Mouse (Mus musculus): ENCODE measurements at regions not wholly inside any gene's neighbourhood (a gene's known extent, or its start where the extent isn't known, plus 50 kb on each side); places are given as distances from the start of the nearest gene placed in this dataset.
"Not testable (repeated sequence)": the region's sequence is repeated elsewhere in the genome, so short reads cannot be mapped to it uniquely, and the experiment has no call there.

DNA sequence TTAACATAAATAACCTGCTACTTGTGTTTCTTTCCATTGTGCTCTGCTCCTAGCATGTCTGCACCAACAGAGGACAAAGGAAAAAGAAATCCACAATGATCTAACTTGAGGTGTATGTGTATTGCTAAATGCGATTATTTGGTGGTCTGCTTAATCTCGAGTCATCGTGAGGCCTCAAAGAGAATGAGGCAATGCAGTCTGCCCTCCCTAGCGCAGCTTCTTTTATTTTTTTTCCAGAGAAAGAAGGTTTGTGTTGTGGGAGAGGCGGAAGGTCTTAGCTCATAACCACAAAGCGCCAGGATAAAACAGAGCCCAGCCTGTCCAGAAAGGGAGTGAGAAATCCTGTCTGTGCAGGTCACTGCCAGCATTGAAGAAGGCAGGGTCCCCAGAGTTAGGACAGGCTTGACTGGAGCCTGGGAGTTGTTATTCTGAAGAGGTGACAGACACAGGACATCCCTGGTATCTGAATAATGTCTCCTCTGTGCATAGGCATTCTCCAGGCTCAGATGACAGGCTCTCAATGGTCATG, 751.3 kb upstream of the Intu start:
- DNase-seq (ENCODE audit: low spot score) = no peak

DNA sequence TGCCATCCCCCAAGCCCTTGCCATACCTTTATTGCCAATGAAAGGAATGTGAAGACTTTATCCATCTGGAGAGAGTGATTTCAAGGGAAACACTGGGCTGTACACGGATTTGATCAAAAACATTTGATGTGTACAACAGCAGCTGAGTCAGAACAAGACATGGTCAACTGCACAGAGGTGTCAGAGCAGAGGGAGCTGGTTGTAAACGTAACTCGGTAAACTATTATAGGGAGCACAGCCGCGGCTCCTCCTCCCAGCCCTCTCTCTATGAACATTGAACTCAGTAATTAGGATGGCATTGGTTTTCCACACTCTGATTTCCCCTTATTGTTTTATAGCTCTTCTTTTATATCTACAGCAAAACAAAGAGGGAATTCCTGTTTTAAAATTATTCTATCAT, 750.8 kb upstream of the Intu start:
- DNase-seq (ENCODE audit: low spot score) = no peak

DNA sequence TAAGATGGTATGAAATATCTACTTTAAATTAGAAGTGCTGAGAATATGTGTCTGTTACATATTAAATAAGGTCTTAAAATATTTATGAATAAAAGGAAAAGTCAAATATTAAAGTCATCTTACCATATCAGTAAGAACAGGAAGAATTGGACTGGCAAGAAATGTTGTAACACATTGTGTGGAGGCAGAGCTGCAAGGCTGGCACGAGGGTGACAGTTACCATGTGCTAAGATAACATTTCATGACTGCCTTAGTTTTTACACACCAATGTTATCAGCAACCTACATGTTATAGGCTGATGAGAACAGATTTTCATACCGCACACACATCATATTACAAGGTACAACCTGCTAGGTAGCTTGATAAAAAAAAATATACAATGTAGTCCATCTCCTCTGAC, 746.2 kb upstream of the Intu start:
- DNase-seq (ENCODE audit: low spot score) = no peak

DNA sequence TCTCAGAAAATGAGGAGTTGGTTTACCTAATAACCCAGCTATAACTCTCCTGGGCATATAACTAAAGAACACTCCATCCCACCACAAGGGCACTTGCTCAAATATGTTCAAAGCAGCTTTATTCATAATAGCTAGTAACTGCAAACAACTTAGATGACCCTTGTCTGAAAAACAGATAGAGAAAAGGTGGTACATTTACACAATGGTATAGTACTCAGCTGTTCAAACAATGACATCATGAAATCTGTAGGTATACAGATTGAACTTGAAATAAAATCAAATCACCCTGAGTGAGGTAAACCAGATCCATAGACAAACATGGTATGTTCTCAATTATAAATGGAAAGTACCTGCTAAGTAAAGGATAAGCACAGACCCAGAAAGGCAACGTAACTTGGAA, 721.5 kb upstream of the Intu start:
- no peak for DNase-seq (ENCODE audit: low spot score)

DNA sequence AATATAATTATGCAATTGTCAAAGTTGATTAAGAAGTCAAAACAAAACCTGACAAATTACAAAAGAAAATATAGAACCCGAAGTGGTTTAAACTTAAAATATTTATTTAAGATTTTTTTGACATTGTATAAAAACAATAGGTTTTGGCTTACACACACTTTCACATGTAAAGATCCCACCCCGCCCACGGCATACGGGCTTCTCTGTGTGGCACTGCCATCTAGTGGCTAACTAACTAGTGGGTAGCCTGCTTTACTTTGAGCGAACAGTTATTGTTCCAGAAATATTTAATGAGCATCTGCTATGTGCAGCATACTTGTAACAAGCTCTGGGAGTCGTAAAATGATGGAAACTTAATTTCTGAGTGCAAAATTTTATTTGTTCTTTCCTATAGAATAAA, 716.3 kb upstream of the Intu start:
- peak; percentile 82 for DNase-seq (ENCODE audit: low spot score)

DNA sequence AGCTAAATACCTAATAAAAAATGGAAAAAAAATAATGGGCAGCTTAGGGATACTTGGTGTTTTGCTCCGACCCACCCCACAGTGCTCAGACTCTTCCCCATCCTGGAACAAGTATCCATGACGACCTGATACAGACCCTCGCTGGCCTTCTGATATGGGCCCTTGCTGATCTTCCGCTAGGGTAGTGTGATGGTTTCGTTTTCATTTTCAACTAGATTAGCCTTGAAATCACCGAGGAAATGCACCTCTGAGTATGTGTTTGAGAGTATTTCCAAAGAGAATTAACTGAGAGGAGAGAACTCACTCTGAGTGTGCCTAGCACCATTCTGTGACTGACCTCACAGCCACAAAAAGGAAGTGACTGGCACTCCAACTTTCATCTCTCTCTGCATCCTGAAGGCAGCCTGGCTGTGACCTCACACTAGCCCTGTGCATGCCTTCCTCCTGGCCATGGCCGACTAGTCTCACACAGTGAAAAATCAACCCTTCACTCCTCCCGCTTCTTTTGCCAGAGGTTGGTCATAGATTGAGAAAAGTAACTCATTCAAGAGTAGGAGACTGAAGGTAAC, 700.5 kb upstream of the Intu start:
- no peak for DNase-seq (ENCODE audit: low spot score)

DNA sequence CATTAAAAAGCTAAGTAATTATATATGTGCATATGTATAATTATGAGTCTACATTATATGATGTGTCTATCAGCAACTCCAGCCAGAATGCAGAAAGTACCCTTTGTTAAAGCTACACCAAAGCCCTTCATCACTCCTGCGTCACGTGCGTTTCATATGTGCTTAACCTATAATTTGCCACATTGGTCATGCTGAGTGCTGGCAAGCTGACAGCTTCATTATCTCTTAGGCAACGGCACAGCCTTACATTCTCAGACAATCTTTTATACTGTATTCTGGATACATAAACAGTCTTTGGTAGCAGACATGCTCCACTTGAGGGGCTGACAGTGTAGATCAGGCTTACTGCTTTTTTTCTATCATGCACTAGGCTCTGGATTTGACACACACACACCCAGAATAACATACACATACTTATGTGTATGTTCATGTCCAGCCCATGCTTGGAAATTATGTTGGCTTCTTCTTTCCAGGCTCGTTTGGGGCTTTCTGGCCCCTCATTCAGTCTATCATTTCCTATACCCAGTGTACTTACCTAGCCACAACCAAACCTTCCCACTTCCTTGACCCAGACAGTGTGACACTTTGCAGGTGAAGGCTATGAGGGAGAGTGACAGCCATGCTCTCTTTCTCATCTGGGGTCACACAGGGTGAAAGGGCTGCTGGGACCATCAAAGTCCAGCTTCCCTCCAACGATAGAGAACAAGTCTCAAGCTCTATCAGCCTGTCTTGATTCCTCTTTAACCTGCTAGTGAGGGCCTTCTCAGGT, 692.5 kb upstream of the Intu start:
- no peak for DNase-seq (ENCODE audit: low spot score)

DNA sequence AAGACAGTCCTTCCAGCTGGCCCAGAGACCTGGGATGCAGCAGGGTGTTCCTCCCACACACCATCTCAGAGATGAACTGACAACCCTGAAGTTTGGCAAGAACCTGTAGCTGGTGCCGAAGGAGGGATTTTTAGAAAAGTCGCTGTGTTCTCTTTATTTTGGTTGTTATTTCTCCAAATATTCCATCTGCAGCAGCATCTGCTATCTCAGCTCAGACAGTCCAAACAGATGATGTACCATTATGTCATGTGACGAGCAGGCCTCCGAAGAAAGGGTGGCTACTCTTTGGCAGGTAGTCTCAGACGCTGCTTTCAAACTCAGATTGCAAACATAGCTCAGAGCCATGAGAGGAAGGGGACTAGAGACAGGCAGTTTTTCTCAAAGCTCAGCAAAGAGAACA, 690.1 kb upstream of the Intu start:
- DNase-seq (ENCODE audit: low spot score) = no peak

DNA sequence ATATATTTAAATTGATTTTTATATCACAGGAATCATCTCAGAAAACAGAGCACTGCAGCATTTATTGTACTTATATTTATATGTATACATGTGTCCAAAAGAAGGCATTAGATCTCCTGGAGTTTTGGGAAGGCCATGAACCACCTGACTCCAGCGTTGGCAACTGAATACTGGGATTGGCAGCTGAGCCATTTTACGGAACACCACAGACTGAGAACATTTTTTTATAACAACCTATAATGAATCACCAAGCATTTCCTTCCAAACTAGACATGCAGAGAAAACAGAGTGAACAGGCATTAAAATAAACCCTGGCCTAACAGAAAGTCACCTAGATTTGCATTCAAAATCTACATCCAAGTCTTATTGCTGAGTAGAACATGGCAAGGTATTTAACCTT, 686.0 kb upstream of the Intu start:
- no peak for DNase-seq (ENCODE audit: low spot score)

DNA sequence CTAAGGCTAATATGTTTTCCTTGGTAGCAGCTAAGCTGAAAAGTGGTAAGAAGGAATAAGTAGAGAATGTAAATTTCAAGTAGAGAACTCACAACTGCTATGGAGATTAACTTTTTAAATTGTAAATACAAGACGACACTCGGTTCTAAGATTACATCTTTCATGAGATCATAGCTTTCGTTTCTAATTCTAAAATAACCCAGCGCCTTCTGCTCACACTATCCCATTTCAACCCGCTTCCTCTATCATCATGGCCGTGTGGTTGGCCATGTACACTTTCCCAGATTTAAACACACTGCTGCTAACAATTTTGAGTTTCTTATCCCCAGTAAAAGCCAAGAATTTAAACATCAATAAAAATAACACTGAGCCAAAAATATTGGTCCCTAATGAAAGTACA, 682.3 kb upstream of the Intu start:
- no peak for DNase-seq (ENCODE audit: low spot score)

DNA sequence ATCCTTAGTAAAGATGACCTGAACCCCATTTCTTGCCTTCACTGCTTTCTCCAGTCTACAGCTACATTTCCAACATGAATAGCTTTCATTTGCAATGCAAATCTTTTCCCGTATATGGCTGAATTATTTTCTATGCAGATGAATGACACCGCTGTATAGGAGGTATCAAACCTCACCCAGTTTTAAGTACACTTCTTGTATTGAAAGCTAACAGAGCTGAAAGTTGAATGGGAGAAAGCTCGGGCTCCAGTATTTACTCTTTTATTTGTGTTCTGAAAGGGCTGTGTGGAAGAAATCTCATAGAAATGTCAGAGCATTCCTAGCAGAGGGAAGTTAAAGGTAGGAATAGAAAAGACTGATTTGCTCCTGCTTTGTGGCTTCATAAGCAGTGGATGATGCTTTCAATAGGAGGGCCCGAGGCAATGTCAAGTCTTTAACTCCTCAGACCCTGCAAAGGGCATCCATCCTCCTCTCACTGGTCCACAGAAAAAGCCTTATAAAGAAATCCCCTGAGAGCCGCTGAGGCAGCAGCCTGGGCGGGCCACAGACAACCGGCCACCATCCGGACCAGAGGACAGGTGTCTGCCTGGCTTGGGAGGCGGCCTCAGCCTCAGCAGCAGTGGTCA, 673.8 kb upstream of the Intu start:
- DNase-seq (ENCODE audit: low spot score) = no peak

DNA sequence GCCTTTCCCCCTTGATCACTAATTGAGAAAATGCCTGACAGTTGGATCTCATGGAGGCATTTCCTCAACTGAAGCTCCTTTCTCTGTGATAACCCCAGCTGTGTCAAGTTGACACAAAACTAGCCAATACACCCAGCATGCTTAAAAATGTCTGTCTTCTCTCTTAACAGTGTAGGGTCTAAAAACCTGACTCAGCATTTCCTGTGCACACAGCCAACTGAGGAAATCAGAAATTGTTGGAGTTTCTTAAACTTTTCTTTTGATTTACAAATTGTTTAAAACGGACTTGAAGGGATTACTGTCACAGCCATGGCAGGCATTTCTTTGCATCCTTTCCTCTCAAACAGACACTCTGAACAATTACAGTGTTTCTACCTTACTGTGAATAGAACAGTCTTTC, 655.0 kb upstream of the Intu start:
- not testable (repeated sequence) for DNase-seq (ENCODE audit: low spot score)

DNA sequence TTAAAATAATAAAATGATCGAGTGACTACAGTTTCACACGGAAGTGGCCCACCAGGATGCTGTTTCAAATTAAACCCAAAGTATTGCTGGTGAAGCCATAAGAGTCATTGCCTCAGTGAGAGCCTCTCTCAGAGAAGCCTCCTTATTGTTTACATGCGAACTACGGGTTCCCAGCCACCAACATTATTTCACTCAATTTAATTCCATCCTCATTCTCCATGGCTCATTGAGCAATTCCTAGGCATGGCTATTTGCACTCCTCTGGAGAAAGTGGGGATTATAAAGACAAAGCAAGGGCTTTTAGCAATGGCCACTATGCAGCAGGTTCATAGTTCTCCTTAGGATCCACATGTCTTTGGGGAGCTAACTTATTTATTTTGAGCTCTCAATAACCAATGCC, 646.7 kb upstream of the Intu start:
- DNase-seq (ENCODE audit: low spot score) = peak; percentile 71

DNA sequence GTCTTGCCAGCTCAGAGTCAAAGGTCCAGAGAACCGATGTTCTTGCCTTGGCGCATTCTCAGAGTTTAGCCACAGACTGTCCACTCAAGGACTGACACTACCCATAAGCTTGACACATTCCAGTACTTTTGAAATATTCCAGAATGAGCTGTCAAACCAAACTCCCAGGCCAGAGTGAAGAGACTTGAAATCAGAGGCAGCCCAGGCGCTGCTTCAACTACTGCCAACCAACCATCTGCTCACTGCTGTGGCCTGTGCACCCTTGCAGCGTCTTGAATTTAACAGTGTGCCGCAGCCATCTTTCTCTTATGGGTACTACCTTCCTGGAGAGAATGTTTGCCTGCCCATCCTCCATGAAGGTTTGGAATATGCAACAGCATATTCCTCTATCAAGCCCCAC, 642.7 kb upstream of the Intu start:
- no peak for DNase-seq (ENCODE audit: low spot score)

DNA sequence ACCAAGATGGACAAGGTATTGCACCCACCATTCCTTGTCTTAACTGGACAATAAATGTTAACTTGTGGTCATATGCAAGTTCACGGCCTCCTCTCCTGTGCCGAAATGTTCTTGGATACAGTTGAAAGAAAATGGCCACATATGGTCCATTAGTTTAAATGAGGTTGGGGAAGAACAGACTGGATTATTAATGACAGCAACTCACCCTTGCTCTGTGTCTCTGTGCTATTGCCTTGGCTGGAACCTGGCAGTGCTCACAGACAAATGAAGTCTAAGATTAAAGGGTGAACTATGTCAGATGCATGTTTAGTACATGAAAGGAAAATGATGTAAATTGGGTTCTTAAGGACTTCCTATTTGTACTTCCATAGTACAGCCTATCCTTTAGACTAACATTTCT, 641.9 kb upstream of the Intu start:
- peak; percentile 3 for DNase-seq (ENCODE audit: low spot score)

DNA sequence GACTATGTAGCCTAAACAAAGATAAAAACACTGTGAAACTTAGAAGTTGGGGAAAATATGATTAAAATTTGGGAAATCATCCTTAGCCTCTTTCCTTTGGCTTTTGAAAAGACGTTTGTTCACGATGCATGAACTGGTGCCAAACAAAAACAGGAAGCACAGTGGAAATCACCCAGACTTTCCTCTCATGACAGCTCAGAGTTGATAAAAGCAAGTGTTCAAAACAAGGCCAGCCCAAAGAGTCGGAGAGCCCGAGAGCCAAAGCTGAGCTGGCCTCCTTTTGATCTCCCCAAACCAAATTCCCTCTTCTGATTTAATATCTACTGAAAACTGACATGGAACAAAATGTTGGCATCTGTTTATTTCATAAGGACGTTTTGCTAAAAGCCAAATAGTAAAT, 632.1 kb upstream of the Intu start:
- no peak for DNase-seq (ENCODE audit: low spot score)

DNA sequence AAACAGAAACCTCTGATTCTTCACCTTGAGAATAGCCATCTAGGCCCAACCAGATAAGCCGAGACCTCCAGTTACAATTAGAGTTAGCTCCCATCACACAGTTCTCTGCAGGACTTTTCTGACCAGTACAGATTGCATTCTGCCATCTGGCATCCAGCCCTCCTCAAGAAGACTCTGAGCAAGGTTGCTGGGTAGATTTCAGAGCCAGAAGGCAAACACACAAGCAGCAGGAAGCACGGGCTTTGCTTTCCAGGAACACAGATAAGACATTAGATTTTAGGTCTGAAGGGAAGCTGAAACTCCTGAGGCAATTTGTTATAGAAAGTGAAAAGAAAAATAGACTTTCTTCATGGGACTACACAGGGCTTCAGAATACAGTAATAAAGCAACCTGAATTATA, 630.9 kb upstream of the Intu start:
- DNase-seq (ENCODE audit: low spot score) = no peak

DNA sequence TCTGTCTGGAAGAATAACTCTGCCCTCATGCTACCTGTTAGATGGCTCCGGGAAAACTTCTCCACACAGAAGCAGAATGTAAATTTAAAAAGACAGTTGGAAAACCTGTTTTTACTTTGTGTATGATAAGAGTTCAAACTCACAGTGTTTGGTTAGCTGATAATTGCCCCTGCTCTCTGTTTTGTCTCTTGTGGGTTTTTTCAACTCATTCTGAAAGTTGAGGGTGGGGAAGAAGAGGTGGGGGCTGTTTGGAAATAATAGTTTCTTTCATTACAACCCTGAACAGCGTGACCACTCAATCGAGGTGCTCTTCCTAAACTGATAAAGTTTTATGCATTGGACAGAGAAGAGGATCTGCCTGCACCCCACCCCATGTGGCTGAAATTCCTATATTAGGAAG, 626.7 kb upstream of the Intu start:
- no peak for DNase-seq (ENCODE audit: low spot score)

DNA sequence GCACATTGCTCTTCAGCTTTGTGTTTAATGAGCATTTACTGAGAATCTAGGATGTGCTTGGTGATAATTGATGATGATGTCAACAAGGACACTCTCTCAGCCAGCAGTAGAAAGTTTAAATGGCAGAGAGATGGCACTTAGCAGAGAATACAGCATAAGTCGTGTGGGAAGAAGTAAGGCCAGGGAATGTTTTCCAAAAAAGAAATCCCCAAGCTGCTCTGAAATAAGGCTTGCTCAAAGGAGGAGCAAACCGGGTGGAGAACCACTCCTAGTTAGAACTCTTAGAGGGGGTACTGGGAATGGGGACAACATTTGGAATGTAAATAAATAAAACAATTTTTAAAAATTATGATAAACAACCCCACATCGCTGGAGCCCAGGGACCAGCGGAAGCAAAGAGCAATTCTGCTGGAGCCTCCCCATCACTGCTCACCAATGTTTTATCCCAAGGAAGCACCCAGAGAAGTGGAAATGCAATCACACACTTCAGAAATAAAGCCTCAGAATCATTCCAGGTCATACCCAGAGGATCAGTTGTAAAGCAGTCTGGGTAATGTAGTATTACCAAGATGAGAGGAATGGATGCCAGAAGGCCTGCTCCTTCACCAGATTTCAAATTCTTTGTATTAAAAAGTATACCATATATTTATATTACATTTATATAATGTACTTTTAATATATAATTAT, 622.3 kb upstream of the Intu start:
- no peak for DNase-seq (ENCODE audit: low spot score)

DNA sequence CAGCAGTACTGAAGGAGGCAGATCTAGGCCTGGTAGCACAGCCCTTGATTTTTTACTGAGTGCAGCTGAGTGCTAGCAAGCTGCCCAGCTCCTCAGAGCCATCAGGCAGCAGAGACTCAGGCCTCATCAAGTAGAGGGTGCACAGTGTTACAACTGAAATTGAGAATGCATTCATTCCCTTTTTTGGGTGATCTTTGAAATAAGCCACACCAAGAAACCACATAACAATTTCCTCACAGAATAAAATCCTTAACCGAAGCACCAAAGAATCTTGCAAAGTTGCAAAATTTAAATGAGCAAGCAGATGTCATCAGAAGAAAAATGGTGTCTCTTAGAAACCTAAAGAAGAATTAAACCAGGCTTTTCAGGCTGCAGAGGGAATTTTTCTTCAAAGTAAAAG, 621.4 kb upstream of the Intu start:
- no peak for DNase-seq (ENCODE audit: low spot score)

DNA sequence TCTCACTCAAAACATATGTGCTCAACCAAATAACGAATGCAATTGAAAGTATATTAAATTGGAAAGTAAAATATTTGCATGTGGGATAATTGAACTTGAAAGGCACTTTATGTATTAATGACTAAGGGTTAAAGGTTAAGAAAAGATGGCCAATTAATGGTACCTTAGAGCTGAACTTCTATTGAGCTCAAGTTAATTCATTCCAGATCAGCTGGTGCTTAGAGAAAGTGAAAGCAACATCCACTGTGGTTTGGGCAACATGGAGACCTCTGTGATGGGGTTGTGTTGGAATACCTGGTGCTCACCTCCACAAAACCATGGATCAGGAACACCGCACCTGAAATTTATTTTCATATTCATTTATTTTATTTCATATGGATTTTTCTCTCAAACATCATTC, 612.5 kb upstream of the Intu start:
- no peak for DNase-seq (ENCODE audit: low spot score)

DNA sequence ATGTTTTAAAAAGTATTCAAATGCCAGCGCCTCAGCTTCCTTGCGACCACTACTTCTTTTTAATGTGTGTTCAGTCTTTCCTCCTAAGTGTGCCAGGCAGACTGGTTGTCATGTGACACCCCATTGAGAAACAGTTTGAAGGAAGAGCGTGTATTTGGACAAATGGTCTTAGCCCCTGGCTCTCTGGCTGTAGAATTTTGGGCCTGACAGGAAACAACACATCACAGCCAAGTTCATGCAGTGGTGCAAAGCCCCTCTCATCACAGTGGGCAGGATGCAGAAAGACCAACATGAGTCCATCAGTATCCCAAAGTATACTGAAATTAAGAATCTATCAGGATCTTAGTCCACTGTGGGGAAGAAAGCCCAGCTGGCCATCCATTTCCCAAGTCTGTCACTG, 605.6 kb upstream of the Intu start:
- no peak for DNase-seq (ENCODE audit: low spot score)

DNA sequence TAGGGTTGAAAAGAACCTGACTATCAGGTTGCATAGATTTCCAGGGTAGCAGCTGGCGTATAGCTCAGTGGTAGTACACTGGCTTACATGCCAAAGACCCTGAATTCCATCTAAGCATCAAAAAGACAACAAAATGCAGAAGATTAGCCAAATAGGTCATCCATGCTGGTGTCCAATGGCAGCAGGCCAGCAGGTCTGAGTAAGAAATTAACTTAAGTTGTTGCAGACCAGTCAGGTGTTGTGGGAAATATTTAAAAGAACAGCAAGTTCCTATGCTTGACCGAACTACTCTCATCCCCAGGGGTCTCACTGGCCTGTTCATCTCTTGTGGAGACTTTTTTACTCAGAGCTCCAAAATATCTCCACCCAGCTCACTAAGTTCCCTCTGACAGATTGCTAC, 602.7 kb upstream of the Intu start:
- DNase-seq (ENCODE audit: low spot score) = no peak

Measured in retina, embryonic 14.5 days (tissue).